Mouse (Mus musculus) myocyte (in vitro differentiated cells): ENCODE data around the gene Slc2a2. TPM values are rescaled to one million over a fixed set of nuclear protein-coding genes. Genes with fewer than 3 reads are reported as not detected.
"Not testable (repeated sequence)": the region's sequence is repeated elsewhere in the genome, so short reads cannot be mapped to it uniquely, and the experiment has no call there.

Experiments
- H3K27me3 ChIP-seq: one replicate; pipeline ENCODE4 v1.6.1; 2011; ENCODE audit not compliant: control insufficient read depth, insufficient read depth, insufficient read length
- H3K36me3 ChIP-seq: one replicate; pipeline ENCODE4 v1.6.1; 2011; ENCODE audit not compliant: control insufficient read depth, insufficient read depth
- H3K4me2 ChIP-seq: one replicate; pipeline ENCODE4 v1.6.1; 2011; ENCODE audit warnings: low read depth, control low read depth
- H3K4me3 ChIP-seq: one replicate; pipeline ENCODE4 v1.5.1; 2011; ENCODE audit warnings: mild to moderate bottlenecking, control low read depth, moderate library complexity
- H3K79me2 ChIP-seq: one replicate; pipeline ENCODE4 v1.6.1; 2011; ENCODE audit not compliant: control insufficient read depth, insufficient read depth
- H3ac ChIP-seq: one replicate; pipeline ENCODE4 v1.6.1; 2011; ENCODE audit not compliant: control insufficient read depth, insufficient read length
- CEBPB ChIP-seq: IDR thresholded peaks from 2 replicates; pipeline ENCODE4 v1.6.1; 2011; ENCODE audit warnings: mild to moderate bottlenecking, moderate library complexity; ENCODE audit not compliant: poor library complexity, insufficient read depth, severe bottlenecking
- E2F4 ChIP-seq: IDR thresholded peaks from one replicate; pipeline ENCODE4 v1.6.1; 2011; ENCODE audit warnings: mild to moderate bottlenecking, control low read depth, moderate library complexity; ENCODE audit not compliant: insufficient read depth
- MAX ChIP-seq: IDR thresholded peaks from one replicate; pipeline ENCODE4 v1.6.1; 2011; ENCODE audit warnings: low read depth, mild to moderate bottlenecking, control low read depth
- MYOD1 ChIP-seq, 3 experiments: IDR thresholded peaks; one replicate each; pipeline ENCODE4 v1.6.1; 2011; ENCODE audit warnings: control low read depth in 2 of 3, low read depth in 2 of 3, mild to moderate bottlenecking in 2 of 3, moderate library complexity in 1 of 3; ENCODE audit not compliant: insufficient read length in 2 of 3, control insufficient read depth in 1 of 3
- MYOG ChIP-seq, 3 experiments: IDR thresholded peaks; one replicate each; pipeline ENCODE4 v1.6.1; 2011; ENCODE audit warnings: control low read depth in 2 of 3, low read depth in 2 of 3, mild to moderate bottlenecking in 2 of 3; ENCODE audit not compliant: insufficient read length in 2 of 3, control insufficient read depth in 1 of 3, insufficient read depth in 1 of 3
- POLR2A ChIP-seq: IDR thresholded peaks from one replicate; pipeline ENCODE4 v1.6.1; 2011; ENCODE audit warnings: low read depth, mild to moderate bottlenecking, control low read depth, moderate library complexity; ENCODE audit not compliant: insufficient read length
- POLR2AphosphoS2 ChIP-seq: IDR thresholded peaks from one replicate; pipeline ENCODE4 v1.6.1; 2011; ENCODE audit warnings: low read depth, control low read depth; ENCODE audit not compliant: insufficient read length
- REST ChIP-seq: IDR thresholded peaks from one replicate; pipeline ENCODE4 v1.6.1; 2011; ENCODE audit warnings: mild to moderate bottlenecking, control low read depth, moderate library complexity; ENCODE audit not compliant: insufficient read depth, insufficient read length
- SRF ChIP-seq: IDR thresholded peaks from one replicate; pipeline ENCODE4 v1.6.1; 2011; ENCODE audit warnings: low read depth; ENCODE audit not compliant: control insufficient read depth, insufficient read length
- TCF12 ChIP-seq: IDR thresholded peaks from one replicate; pipeline ENCODE4 v1.6.1; 2011; ENCODE audit warnings: mild to moderate bottlenecking, control low read depth; ENCODE audit not compliant: poor library complexity, insufficient read depth, severe bottlenecking
- TCF3 ChIP-seq: IDR thresholded peaks from one replicate; pipeline ENCODE4 v1.6.1; 2011; ENCODE audit warnings: low read depth, control low read depth; ENCODE audit not compliant: insufficient read length
- USF1 ChIP-seq: IDR thresholded peaks from one replicate; pipeline ENCODE4 v1.6.1; 2011; ENCODE audit warnings: low read depth, mild to moderate bottlenecking, control low read depth, moderate library complexity
- polyA plus RNA-seq: library from polyadenylated mRNA; unstranded; fragments of >200 nt; fragmentation: generic; extraction: Trizol; gene quantifications from one replicate; pipeline ENCODE4 v1.2.1, GENCODE M21; 2012; ENCODE audit warnings: missing spikeins

Gene Slc2a2
- polyA plus RNA-seq, 1 experiment = not detected

DNA sequence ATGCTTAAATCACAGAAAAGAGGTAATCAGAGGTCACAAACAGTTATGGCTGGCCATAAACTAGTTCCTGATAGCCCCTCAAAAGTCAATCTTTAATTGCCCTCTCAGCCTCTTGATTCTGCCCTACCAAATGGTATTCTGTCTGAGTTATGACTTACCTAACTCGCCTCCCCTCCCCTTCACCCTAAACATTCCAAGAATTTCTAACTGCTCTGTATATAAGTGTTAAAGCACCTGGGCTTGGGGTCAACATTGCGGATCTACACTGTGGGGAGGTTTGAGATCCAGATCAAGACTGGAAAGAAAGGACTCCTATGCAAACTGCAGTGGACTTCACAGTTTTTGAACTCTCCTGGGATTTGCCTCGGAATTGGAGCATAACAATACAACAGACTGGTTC is 70.5 kb downstream of the Slc2a2 start:
- TF ChIP-seq USF1 = no peak
- no peak overlapping the region for H3ac ChIP-seq
- no peaks in the 10 kb centered on the region for H3K36me3 ChIP-seq
- H3K79me2 ChIP-seq = no peaks in the 10 kb centered on the region
- H3K4me2 ChIP-seq = no peak overlapping the region
- H3K4me3 ChIP-seq = no peak overlapping the region
- H3K27me3 ChIP-seq = no peaks in the 10 kb centered on the region

DNA sequence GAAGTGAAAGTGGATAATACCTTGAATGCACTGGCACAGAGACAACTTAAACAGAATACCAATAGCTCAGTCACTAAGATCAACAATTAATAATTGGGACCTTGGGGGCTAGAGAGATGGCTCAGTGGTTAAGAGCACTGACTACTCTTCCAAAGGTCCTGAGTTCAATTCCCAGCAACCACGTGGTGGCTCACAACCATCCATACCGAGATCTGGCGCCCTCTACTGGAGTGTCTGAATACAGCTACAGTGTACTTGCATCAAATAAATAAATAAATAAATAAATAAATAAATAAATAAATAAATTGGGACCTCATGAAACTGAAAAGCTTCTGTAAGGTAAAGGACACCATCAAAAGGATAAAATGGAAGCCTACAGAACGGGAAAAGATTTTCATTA is 75.2 kb downstream of the Slc2a2 start:
- H3ac ChIP-seq, H3K79me2 ChIP-seq, H3K4me2 ChIP-seq, H3K4me3 ChIP-seq, H3K27me3 ChIP-seq, H3K36me3 ChIP-seq: not testable (repeated sequence)

DNA sequence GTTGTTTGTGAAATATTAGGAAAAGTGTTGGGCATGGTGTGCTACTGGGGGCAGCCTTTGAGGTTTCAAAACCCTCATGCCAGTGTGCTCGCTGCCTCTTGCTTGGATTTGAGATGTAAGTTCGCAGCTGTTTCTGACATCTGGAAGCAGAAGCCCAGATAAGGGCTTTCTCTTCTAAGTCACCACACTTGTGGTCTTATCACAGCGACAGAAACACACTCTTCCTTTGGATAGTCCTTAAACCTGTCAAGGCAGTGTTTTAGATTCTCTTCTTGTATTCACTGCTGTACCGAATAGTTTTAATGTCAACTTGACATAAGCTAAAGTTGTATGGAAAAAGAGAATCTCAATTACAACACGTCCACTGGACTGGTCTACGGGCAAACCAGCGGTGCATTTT is 77.7 kb downstream of the Slc2a2 start:
- TF ChIP-seq E2F4 (no peak), POLR2AphosphoS2 (no peak), CEBPB (no peak), TCF12 (no peak), MYOD1 (IDR thresholded peaks at IDR 0.05; ENCODE audit: control insufficient read depth in 1 of 3, insufficient read length in 2 of 3, low read depth in 2 of 3) (no peak), SRF (no peak), POLR2A (no peak)
- Histone ChIP-seq H3ac (no peak overlapping the region), H3K79me2 (no peaks in the 10 kb centered on the region), H3K4me2 (no peak overlapping the region), H3K36me3 (no peaks in the 10 kb centered on the region), H3K27me3 (no peaks in the 10 kb centered on the region), H3K4me3 (no peak overlapping the region)

- Histone ChIP-seq H3K36me3 (no peaks in the 10 kb centered on the region), H3K79me2 (no peaks in the 10 kb centered on the region), H3K4me3 (no peak overlapping the region), H3K4me2 (no peak overlapping the region), H3K27me3 (no peaks in the 10 kb centered on the region), H3ac (no peak overlapping the region)
- TF ChIP-seq SRF (no peak), CEBPB (no peak), MYOG (IDR thresholded peaks at IDR 0.05; ENCODE audit: control insufficient read depth in 1 of 3, insufficient read depth in 1 of 3, insufficient read length in 2 of 3, low read depth in 2 of 3) (no peak), MAX (no peak), E2F4 (no peak), POLR2AphosphoS2 (no peak), REST (no peak), TCF3 (no peak), MYOD1 (IDR thresholded peaks at IDR 0.05; ENCODE audit: control insufficient read depth in 1 of 3, insufficient read length in 2 of 3, low read depth in 2 of 3) (no peak), POLR2A (no peak), USF1 (no peak), TCF12 (no peak)
Observed at GRCm38 (mm10) chr3:28775958-28776357, 78.3 kb downstream of the Slc2a2 start.

- no peaks in the 10 kb centered on the region for H3K79me2 ChIP-seq
- H3ac ChIP-seq = no peak overlapping the region
- H3K4me3 ChIP-seq = no peak overlapping the region
- no peak overlapping the region for H3K4me2 ChIP-seq
- no peaks in the 10 kb centered on the region for H3K27me3 ChIP-seq
- no peaks in the 10 kb centered on the region for H3K36me3 ChIP-seq
- TF ChIP-seq MYOD1 (IDR thresholded peaks at IDR 0.05; ENCODE audit: control insufficient read depth in 1 of 3, insufficient read length in 2 of 3, low read depth in 2 of 3) (no peak), E2F4 (no peak), MAX (no peak)
Observed at GRCm38 (mm10) chr3:28776491-28776890, 78.8 kb downstream of the Slc2a2 start.

DNA sequence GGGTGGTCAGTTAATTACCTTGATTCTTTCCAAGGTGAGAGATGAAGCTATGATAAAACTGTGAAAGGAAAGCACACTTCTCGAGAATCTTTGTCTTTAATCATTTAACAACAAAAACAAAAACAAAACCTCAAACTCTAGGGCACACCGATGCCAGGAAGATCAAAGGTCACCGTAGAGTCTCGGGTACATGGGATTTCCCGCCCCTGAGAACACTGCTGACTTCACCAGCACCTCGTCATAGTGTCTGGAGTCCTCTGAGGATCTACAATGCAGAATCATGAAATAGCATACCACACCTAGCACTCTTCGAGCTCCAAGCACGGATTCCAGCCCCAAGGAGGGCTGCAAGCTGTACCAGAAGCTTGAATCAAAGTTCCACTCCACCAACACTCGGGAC is 82.8 kb downstream of the Slc2a2 start:
- no peaks in the 10 kb centered on the region for H3K36me3 ChIP-seq
- no peaks in the 10 kb centered on the region for H3K79me2 ChIP-seq
- H3K4me3 ChIP-seq = no peak overlapping the region
- no peak overlapping the region for H3ac ChIP-seq
- TF ChIP-seq MYOD1 (IDR thresholded peaks at IDR 0.05; ENCODE audit: control insufficient read depth in 1 of 3, insufficient read length in 2 of 3, low read depth in 2 of 3) = no peak
- no peak for TF ChIP-seq TCF12
- TF ChIP-seq SRF = no peak
- TF ChIP-seq E2F4 = no peak
- TF ChIP-seq MAX = no peak
- TF ChIP-seq MYOG (IDR thresholded peaks at IDR 0.05; ENCODE audit: control insufficient read depth in 1 of 3, insufficient read depth in 1 of 3, insufficient read length in 2 of 3, low read depth in 2 of 3) = no peak
- TF ChIP-seq USF1 = no peak
- TF ChIP-seq CEBPB = no peak
- TF ChIP-seq REST = no peak
- no peak for TF ChIP-seq POLR2AphosphoS2
- TF ChIP-seq TCF3 = no peak
- TF ChIP-seq POLR2A = no peak
- no peaks in the 10 kb centered on the region for H3K27me3 ChIP-seq
- peak overlapping the region; percentile 58 for H3K4me2 ChIP-seq

Other genes with a start within 250 kb of the Slc2a2 start
- 0.48 TPM for gene Eif5a2, start 83.4 kb downstream of the Slc2a2 start, polyA plus RNA-seq
- 231 TPM for gene Rpl22l1, start 107.5 kb downstream of the Slc2a2 start, polyA plus RNA-seq
- not detected for gene Gm1527, start 194.7 kb downstream of the Slc2a2 start, polyA plus RNA-seq